Mouse (Mus musculus) 3134 (cell line): ENCODE measurements around the gene Krt17.
"Not testable (repeated sequence)": the region's sequence is repeated elsewhere in the genome, so short reads cannot be mapped to it uniquely, and the experiment has no call there.

Experiments used
- DNase-seq: peaks from one replicate; pipeline ENCODE4 v3.0.0-alpha.2; 2011; ENCODE audit warnings: low spot score; ENCODE audit not compliant: insufficient read length; ENCODE audit errors: extremely low read depth

The Krt17 gene

DNA sequence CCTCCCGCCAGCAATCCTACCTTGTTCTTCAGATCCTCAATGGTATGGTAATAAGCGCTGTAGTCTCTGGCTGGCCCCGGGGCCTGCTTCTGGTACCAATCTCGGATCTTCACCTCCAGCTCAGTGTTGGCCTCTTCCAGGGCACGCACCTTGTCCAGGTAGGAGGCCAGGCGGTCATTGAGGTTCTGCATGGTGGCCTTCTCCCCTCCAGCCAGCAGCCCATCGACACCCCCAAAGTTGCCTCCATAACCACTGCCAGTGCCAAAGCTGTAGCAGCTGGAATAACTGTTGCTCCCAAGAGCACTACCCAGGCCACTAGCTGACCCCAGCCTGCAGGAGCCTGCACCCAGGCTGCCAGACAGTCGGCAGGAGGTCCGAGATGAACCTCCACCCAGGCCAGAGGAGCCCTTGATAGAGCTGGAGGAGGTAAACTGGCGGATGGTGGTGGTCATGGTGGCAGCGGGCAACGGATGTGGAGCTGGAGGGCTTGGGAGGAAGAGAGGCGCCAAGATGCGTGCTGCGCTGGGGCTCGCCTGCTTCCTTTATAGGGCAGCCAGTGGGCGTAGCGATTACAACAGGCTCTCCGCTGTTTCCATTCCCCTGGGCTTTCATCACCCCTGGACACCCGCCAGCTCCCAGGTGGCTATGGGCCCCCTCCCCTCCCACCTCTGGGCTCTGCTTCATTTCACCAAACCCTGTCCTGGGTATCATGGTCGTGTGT lies at the start of gene Krt17:
Gene Krt17 (minus strand): TSS at position 516 of the 721 bp plus-strand sequence.
- no peak for DNase-seq

DNA sequence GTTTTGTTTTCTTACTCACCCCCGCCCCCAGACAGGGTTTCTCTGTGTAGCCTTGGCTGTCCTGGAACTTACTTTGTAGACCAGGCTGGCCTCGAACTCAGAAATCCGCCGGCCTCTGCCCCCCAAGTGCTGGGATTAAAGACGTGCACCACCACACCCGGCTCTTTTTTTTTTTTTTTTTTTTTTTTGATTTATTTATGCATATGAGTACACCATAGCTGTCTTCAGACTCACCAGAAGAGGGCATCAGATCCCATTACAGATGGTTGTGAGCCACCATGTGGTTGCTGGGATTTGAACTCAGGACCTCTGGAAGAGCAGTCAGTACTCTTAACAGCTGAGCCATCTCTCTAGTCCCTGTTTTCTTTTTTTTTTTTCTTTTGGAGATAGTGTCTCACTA lies 47.8 kb upstream of the Krt17 start:
- DNase-seq: not testable (repeated sequence)

DNA sequence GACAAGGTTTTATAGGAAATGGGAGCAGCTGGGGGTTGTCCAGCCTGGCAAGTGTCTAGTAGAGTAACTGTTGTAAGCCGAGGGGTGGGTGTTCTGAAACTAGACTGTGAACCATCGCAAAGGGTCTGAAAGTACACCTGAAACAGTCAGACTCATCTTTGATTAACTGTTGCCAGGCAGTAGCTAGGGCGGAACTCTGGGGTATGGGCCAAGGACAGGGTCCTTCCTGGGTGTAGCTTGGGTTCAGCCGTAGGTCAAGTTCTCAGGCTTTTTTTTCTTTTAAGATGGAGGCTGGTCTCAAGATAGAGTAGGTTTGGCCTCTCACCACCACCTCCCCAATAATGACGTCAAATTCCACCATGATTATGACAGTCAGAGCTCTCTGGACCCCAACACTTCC lies 47.1 kb upstream of the Krt17 start:
- DNase-seq: no peak

DNA sequence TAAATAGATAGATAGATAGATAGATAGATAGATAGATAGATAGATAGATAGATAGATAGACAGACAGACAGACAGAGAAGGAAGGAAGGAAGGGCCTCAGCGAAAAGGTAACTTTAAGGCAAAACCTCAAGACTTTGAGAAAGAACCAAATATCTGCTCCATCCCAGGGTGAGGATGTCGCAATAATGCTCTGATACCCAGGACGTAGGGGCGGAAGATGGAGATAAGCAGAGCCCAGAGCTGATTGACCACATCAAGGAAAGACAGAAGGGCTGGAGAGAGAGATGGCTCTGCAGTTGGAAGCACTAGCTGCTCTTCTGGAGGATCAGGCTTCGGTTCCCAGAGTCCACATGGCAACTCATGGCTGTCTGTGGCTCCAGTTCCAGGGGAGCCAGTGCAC lies 40.5 kb upstream of the Krt17 start:
- DNase-seq: no peak

DNA sequence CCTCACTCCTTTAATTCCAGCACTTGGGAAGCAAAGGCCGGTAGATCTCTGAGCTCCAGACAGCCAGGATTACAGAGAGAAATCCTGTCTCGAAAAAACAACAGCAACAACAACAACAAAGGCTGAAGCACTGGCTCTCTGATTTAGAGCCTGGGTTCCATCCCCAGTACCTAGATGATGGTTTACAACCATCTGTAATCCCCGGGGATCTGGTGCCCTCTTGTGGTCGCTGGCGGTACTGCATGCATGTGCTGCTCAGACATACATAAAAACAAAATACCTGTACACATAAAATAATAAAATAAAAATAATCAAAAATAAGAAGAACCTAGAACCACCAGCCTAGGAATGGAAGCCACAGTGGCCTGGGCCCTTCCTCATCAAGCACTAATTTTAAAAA lies 39.5 kb upstream of the Krt17 start:
- no peak for DNase-seq

DNA sequence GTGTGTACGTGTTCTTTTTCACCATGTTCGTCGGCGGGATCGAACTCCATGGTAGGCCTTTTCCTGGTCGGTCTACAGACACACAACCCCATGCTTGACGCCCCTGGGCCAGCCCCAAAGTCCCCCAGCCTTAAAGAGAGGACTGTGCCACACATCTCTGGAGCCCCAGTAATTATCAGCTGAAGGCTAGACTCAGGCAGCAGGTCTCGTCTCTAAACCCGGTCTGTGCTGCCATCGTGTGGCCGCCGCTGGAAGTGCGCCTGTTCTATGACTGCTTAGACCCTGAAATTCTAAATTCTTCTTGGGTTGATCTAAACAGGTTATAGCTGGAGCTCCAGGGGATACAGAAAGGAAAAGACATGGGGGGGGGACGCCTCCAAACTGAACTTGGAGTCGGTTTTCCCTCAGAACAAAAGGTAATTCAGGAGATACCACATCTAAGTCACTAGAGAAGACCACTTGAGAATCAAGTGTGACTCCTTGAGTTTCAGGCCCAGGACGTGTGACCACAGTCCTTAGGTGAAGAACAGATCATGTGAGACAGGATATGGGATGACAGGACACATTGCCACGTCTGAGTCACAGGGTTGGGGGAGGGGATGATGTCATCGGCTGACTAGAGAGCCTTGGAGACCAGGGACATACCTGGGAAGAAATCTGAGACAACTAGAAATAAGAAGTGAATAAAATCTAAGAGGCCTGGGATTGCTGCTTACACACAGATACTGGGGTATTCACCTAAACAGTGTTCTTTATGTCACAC lies 37.6 kb upstream of the Krt17 start:
- peak; percentile 71 for DNase-seq

DNA sequence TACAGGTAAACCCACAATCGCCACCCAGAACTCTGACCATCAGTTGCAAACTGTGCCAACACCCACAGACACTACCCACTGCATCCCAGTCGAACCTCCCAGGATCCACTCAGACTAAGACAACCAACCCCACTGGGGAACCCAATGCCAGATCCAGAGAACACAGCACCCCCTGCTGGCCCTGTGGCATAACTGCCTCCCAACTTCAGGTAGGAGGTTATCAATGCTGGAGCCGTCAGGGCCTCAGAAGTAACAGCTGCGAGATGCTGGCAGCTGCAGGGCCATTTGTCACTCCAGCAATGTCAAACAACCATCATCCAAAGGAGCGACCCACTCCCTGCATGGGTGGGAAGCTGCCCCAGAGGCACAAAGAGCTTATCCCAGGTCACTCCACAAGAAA lies 37.0 kb upstream of the Krt17 start:
- DNase-seq: no peak

DNA sequence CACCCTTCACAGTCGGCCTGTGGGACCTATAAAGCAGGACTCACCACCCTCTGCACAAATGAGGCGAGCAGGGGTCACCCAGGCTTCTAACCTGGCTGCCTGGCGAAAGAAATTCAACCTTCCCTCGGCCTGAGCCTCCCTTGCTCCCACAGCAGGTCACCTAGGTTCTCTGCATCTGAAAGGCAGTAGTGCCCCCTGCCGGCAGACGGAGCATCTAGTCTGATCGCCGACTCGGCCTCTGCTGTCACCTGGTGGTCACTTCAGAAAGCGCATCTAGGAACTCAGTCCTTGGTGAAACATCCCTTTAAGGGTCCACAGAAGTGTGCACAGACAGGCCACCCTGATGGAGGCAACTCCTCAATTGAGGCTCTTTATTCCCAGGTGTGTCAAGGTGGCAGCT lies 34.5 kb upstream of the Krt17 start:
- peak; percentile 69 for DNase-seq

DNA sequence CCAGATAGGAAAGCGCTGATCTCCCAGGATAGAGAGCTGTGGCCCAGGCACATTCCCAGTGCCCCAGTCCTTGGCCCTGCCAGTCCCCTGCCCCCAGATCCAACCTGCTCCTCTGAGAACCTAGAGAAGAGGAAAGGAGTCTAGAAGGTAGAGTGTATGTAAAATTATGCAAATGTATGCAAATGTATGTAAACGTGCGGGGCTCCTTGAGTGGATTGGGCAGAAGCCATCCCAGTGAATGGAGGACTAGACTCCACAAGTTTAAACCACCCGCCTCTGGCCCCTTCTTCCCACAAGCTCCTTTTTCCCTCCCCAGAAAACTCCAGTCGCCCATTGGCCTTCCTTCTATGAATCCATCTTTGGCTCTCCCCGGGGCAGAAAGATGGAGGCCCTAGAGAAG lies 32.1 kb upstream of the Krt17 start:
- DNase-seq: no peak

DNA sequence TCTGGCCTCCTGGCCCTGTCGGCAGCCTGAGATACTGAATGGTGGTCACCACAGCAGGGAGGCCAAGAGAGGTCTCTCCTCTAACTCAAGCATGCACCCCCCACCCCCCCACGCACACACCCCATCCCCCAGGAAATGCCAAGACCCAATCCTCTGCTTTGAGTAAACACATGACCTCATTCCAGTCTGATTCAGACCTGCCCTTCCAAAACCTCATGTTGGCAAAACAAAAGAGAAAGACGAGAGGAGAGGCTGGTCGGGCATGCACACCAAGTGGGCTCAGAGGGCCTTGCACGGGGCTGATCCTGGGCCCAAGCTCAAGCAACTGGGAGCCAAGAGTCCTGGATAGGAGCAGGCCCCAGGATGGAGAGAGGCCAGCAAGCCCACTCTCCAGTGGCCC lies 29.4 kb upstream of the Krt17 start:
- peak; percentile 81 for DNase-seq

DNA sequence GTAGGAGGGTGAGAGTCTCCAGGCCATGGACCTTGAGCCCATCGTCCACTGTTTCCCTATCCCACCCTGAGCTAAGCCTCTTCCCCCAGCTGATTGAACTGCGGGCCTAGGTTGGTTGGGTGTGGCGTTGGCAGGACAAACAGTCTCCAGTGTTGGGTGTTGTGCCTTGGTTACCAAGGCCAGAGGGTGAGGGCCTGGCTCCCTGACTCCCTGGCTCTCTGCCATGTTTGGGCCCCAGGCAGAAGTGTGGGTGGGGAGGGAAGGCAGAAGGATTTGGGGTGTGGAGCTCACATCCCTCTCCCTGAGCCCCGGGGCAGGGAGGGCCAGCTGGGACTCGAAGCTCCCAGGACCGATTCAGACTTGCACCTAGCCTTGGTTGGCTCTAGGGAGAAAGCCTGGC lies 28.1 kb upstream of the Krt17 start:
- peak; percentile 83 for DNase-seq

DNA sequence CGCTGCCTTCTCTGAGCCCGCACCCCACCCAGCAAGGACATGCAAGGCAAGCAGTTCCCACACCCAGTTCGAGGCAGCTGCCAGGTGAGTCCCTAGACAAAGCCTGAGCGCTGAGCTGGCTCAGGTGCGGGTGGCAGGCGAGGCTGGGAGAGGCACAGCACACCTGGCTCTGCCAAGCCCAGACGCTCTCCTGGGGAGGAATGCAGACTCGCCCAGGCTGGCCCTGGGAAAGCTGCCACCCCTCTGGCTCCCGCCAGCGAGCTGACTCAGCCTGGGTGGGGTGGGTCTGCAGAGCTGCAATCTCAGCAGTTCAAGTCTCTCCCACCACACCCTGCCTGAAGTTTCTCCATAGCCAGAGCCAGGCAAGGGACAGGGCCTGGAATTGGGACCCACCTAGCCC lies 26.2 kb upstream of the Krt17 start:
- peak; percentile 91 for DNase-seq

DNA sequence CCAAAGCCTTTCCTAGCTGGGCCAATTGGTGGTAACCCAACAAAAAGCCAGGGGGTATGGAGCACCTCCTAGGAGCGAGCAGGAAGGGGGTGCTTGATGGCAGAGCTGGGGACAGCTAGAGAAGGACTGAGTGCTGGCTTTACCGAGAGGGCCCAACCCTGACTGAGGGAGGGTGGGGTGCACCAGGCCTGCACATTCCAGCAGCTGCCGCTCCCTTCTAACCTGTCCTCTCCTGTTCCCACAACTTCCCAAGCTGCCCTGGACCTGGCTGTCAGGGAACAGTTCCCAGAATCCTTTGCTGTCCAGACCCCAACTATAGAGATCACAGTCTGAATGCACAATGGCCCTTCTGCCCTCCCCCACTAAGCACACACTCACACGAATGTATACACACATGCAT lies 24.2 kb upstream of the Krt17 start:
- no peak for DNase-seq

DNA sequence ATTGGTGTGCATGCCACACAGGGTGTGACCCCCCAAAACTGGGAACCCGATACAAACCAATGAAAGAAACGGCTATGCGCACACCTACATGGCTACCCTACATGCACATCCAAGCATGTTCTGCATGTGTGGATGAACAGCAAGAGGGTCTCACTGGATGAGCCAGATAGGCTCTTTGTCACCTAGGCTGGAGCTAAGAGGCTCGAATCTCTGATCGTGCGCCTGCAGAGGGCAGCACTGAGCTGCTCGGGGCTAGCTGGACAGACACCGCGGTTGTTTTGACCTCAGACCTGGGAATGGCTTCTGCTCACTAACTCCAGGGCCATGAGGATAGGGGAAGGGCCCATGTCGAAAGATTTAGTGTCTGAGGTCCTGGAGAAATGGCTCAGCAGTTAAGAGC lies 21.7 kb upstream of the Krt17 start:
- peak; percentile 51 for DNase-seq

DNA sequence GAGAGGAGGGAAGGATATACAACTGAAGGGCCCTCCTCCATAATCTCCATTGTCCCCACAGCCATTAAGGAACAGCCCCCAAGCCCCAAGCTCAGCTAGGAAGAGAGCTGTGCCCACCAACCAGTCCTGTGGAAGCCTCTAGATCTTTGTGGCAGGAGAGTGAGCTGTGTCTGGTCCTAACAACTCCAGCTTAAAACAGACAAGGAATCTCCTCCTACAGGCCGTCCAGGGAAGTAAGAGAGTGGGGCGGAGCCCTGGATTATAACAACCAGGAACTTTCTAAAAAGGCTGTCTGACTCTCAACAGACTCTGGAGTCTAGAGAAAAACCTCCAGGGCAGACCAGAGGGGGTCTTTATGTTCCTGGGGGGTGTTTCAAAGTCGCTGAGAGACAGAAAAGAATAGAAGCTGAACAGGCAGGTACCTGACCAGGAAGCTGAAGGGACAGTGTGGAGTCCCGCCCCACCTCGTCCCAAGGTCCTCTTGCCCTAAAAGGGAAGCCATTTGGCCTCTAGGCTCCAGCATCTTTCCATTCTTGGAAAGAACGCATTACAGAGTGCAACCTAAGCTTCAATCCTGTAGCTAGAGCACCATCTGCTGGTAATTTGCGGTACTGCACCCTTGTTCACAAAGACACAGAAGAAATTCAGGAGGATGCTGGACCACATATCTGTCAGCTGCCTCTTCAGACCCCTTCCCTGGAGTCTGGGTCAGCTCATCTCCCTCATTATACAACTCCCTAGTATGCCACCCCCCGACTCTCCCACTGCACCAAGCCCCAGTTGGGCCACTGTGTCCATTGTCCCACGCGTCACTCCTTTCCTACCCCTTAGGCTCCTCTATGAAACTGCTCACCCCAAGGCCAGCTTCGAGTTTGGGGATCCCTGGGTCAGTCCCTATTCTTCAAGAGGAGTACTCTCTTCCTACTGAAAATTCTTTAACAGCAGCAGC lies 21.0 kb upstream of the Krt17 start:
- peak; percentile 53 for DNase-seq

DNA sequence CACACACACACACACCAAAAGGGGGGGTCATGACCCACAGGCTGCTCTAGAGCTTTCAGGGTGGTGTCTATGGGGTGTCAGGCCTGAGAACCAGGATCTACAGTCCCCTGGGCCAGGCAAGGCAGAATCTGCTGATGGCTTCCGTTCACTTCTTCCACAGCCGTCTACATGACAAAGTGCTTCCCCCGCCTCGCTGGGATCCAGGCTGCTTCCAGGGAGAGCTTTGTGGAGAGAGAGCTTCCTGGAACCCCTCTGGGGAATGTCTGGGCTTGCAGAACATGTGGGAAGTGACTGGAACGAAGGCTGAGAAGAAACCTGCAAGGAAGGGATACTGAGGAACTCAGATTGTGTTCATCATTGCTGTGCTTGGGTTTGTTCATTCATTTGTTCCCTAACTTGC lies 17.9 kb upstream of the Krt17 start:
- no peak for DNase-seq

DNA sequence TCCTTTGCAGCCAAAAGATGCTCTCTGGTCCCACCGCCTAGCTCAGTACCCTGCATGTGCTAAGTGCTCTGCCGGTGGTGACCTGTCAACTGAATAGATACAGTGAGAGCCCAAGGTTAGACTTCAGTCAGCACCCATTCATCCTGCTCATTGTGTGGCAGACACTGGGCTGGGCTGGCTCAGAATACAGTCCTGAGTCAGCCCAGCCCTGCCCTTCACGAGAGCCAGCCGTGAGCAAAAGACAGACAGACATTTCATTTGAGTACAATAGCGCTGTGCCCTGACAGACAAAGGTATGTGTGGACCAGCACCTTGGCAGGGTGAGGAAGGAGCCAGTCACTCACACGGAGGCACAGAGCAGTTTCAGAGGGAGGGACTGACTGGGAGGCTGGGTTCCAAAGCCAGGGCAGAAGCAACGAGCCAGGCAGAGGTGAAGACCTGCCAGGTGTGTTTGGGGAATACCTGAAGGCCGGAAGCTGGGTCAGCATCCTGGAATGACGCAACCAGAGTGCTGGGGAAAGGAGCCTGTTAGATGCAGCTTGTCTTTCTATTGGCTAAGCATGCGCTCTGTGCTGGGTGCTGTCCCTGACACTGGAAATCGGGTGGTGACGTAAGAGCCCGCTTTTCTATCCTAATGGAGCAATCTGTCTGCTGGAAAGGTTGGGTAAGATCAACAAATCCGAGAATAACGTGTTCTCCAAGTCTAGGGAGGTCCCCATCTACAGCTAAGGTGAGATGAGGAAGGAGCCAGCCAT lies 17.1 kb upstream of the Krt17 start:
- DNase-seq: no peak

DNA sequence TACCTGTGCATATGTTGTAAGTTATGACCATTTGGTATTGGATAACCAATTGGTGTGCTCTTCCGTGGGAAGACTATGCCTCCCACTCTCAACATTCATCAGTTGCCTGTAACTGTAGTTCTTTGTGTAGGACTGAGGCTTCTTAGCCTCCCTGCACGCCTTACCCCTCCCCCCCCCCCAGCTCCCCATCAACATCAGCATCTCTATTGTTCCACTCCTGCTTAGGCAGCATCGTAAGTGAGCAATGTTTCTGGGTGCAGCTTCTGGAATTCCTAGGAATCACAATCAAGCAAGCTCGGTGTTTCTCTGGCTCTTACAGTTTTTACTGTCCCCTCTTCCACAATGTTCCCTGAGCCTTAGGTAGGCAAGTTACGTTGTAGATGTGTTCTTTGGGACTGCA lies 14.6 kb upstream of the Krt17 start:
- no peak for DNase-seq

DNA sequence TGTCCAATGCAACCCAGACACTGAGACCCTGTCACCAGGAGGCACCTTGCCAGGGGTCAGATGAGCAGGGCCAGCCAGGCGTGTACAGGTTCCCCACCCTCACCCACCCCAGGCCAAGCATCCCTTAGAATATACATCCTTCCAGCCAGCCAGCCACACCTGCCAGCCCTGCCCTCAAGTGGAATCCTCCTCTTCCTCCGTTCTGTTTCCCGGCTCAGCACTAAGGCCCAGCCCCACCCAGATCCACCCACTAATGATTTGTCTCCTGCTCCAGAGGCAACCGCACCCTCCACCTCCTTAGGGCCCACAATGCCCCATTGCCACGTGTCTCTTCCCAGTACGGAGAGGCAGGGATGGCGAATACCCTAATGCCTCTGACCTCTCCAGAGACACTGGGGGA lies 13.9 kb upstream of the Krt17 start:
- DNase-seq: no peak

DNA sequence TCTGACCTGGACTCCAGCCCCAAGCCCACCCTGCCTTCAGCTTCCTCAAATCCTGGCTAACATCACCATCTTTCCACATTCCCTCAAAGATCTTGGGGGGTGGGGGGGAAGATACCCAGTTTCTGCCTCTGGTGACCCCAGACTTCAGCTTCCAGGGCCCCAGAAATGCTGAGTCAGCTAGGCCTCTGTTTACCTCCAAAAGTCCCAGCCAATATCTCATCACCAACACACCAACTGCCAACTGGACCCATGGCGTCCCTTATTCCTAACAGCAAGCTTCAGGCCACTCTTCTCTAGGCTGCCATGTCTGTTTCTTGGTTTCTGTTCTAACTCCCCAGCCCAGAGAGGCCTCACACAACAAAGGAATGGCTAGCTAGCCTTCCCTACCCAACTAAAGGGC lies 11.0 kb upstream of the Krt17 start:
- no peak for DNase-seq
